Mouse (Mus musculus): ENCODE results near the gene Mon2.

GRCm38 (mm10) chr10:122944888-122945287, 131.4 kb downstream of the Mon2 start:
- TF ChIP-seq POLR2A (IDR thresholded peaks at IDR 0.05; ENCODE audit: borderline replicate concordance, extremely low read depth, insufficient read depth, insufficient read length, poor library complexity, severe bottlenecking) (no peak), CTCF (IDR thresholded peaks at IDR 0.05; ENCODE audit: borderline replicate concordance, extremely low read depth, insufficient read depth, insufficient read length) (no peak)

Data from brain, embryonic 14.5 days (tissue).